Mouse (Mus musculus) ES-Bruce4 (cell line): ENCODE results near the gene Serpina1e.

ENCODE experiments used
- CTCF ChIP-seq: IDR thresholded peaks from one replicate; pipeline ENCODE4 v1.8.1; 2011; ENCODE audit warnings: low read depth, low read length
- EP300 ChIP-seq: IDR thresholded peaks from 2 replicates; pipeline ENCODE4 v1.6.1; 2011; ENCODE audit warnings: low read depth, low read length; ENCODE audit not compliant: insufficient read depth

- TF ChIP-seq EP300 (no peak), CTCF (no peak)
Observed at GRCm38 (mm10) chr12:103971080-103971479, 12.3 kb upstream of the Serpina1e start.
